Mouse (Mus musculus): ENCODE results near the gene Zfp369.
A peak's percentile ranks its signal among the peaks of the same experiment; 100 is the strongest.
"Not testable (repeated sequence)": the region's sequence is repeated elsewhere in the genome, so short reads cannot be mapped to it uniquely, and the experiment has no call there.

The Zfp369 gene

GRCm38 (mm10) chr13:65278383-65279341 is at the start of gene Zfp369:
TSS of gene Zfp369 (plus strand) at chr13:65278814.
- DNase-seq = peak; percentile 97 to 98

- DNase-seq = no peak
Measured at GRCm38 (mm10) chr13:65237211-65237610, 41.4 kb upstream of the Zfp369 start.

- peak; percentile 98 to 99 for DNase-seq
Measured at GRCm38 (mm10) chr13:65240509-65241098, 38.0 kb upstream of the Zfp369 start.

- DNase-seq = peak; percentile 98 to 99
Measured at GRCm38 (mm10) chr13:65241099-65241626, 37.5 kb upstream of the Zfp369 start.

GRCm38 (mm10) chr13:65241627-65242318 is 36.8 kb upstream of the Zfp369 start:
- no peak for DNase-seq

- DNase-seq = peak in 1 of 2 experiments; percentile 40
Measured at GRCm38 (mm10) chr13:65242319-65242787, 36.3 kb upstream of the Zfp369 start.

GRCm38 (mm10) chr13:65243273-65243672 is 35.3 kb upstream of the Zfp369 start:
- peak in 1 of 2 experiments; percentile 7 for DNase-seq

- peak; percentile 86 for DNase-seq
Measured at GRCm38 (mm10) chr13:65258175-65258954, 20.2 kb upstream of the Zfp369 start.

GRCm38 (mm10) chr13:65259239-65259638 is 19.4 kb upstream of the Zfp369 start, which contains the start of gene Gm10775:
TSS of gene Gm10775 (plus strand) at chr13:65259539.
- DNase-seq = no peak

- no peak for DNase-seq
Measured at GRCm38 (mm10) chr13:65262086-65262485, 16.5 kb upstream of the Zfp369 start.

- DNase-seq = no peak
Measured at GRCm38 (mm10) chr13:65277994-65278382, 626 bp upstream of the Zfp369 start.

- DNase-seq = no peak
Measured at GRCm38 (mm10) chr13:65286771-65287170, 8.2 kb downstream of the Zfp369 start.

GRCm38 (mm10) chr13:65296354-65296753 is 17.7 kb downstream of the Zfp369 start:
- DNase-seq = no peak

- DNase-seq = peak; percentile 42 to 50
Measured at GRCm38 (mm10) chr13:65310849-65311248, 32.2 kb downstream of the Zfp369 start.

GRCm38 (mm10) chr13:65311311-65311755 is 32.7 kb downstream of the Zfp369 start:
- DNase-seq = peak; percentile 38 to 39

GRCm38 (mm10) chr13:65311826-65312225 is 33.2 kb downstream of the Zfp369 start:
- no peak for DNase-seq

- not testable (repeated sequence) for DNase-seq
Measured at GRCm38 (mm10) chr13:65348501-65348900, 69.9 kb downstream of the Zfp369 start.

GRCm38 (mm10) chr13:65351768-65352167 is 73.2 kb downstream of the Zfp369 start:
- peak; percentile 1 to 5 for DNase-seq
